Mouse (Mus musculus) thymus, adult 2 months (tissue): ENCODE results near the gene Pitpnm2.

Experiments
- CTCF ChIP-seq: fragments of 200-500 bp; IDR thresholded peaks from 2 replicates; pipeline ENCODE4 v1.5.1; 2012; ENCODE audit warnings: mild to moderate bottlenecking, control low read depth, low read length, moderate library complexity, borderline replicate concordance; ENCODE audit not compliant: control insufficient read depth, poor library complexity, insufficient read depth; ENCODE audit errors: extremely low read depth
- POLR2A ChIP-seq: fragments of 200-500 bp; IDR thresholded peaks from 2 replicates; pipeline ENCODE4 v1.6.1; 2012; ENCODE audit warnings: mild to moderate bottlenecking, low read length, control low read depth, moderate library complexity; ENCODE audit not compliant: control insufficient read depth, poor library complexity, insufficient read depth; ENCODE audit errors: extremely low read depth

DNA sequence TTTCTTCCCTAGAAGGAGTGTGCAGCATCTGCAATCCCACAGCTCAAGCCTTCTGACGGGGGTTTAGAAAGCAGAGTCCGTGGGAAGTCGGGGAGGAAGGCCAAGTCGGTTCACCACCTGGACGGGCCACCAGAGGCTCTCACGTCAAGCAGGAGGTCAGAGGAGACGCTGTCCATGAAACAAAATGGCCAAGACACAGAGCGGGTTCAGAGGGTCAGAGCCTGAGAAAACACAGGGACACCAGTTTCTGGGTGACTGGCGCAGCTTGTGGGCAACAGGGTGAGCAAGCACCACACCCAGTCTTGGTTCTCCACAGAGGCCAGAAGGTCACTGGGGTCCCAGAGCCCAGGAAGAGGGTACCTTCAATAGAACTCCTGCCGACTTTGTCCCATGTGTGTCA is 33.9 kb downstream of the Pitpnm2 start:
- TF ChIP-seq CTCF (no peak), POLR2A (no peak)
